Mouse (Mus musculus) myocyte (in vitro differentiated cells): ENCODE measurements at regions not wholly inside any gene's neighbourhood (a gene's known extent, or its start where the extent isn't known, plus 50 kb on each side); places are given as distances from the start of the nearest gene placed in this dataset.

ENCODE experiments used
- H3K27me3 ChIP-seq: one replicate; pipeline ENCODE4 v1.6.1; 2011; ENCODE audit not compliant: control insufficient read depth, insufficient read depth, insufficient read length
- H3K36me3 ChIP-seq: one replicate; pipeline ENCODE4 v1.6.1; 2011; ENCODE audit not compliant: control insufficient read depth, insufficient read depth
- H3K4me2 ChIP-seq: one replicate; pipeline ENCODE4 v1.6.1; 2011; ENCODE audit warnings: low read depth, control low read depth
- H3K4me3 ChIP-seq: one replicate; pipeline ENCODE4 v1.5.1; 2011; ENCODE audit warnings: mild to moderate bottlenecking, control low read depth, moderate library complexity
- H3K79me2 ChIP-seq: one replicate; pipeline ENCODE4 v1.6.1; 2011; ENCODE audit not compliant: control insufficient read depth, insufficient read depth
- H3ac ChIP-seq: one replicate; pipeline ENCODE4 v1.6.1; 2011; ENCODE audit not compliant: control insufficient read depth, insufficient read length
- CEBPB ChIP-seq: IDR thresholded peaks from 2 replicates; pipeline ENCODE4 v1.6.1; 2011; ENCODE audit warnings: mild to moderate bottlenecking, moderate library complexity; ENCODE audit not compliant: poor library complexity, insufficient read depth, severe bottlenecking
- E2F4 ChIP-seq: IDR thresholded peaks from one replicate; pipeline ENCODE4 v1.6.1; 2011; ENCODE audit warnings: mild to moderate bottlenecking, control low read depth, moderate library complexity; ENCODE audit not compliant: insufficient read depth
- MAX ChIP-seq: IDR thresholded peaks from one replicate; pipeline ENCODE4 v1.6.1; 2011; ENCODE audit warnings: low read depth, mild to moderate bottlenecking, control low read depth
- MYOD1 ChIP-seq, 3 experiments: IDR thresholded peaks; one replicate each; pipeline ENCODE4 v1.6.1; 2011; ENCODE audit warnings: control low read depth in 2 of 3, low read depth in 2 of 3, mild to moderate bottlenecking in 2 of 3, moderate library complexity in 1 of 3; ENCODE audit not compliant: insufficient read length in 2 of 3, control insufficient read depth in 1 of 3
- MYOG ChIP-seq, 3 experiments: IDR thresholded peaks; one replicate each; pipeline ENCODE4 v1.6.1; 2011; ENCODE audit warnings: control low read depth in 2 of 3, low read depth in 2 of 3, mild to moderate bottlenecking in 2 of 3; ENCODE audit not compliant: insufficient read length in 2 of 3, control insufficient read depth in 1 of 3, insufficient read depth in 1 of 3
- POLR2A ChIP-seq: IDR thresholded peaks from one replicate; pipeline ENCODE4 v1.6.1; 2011; ENCODE audit warnings: low read depth, mild to moderate bottlenecking, control low read depth, moderate library complexity; ENCODE audit not compliant: insufficient read length
- POLR2AphosphoS2 ChIP-seq: IDR thresholded peaks from one replicate; pipeline ENCODE4 v1.6.1; 2011; ENCODE audit warnings: low read depth, control low read depth; ENCODE audit not compliant: insufficient read length
- REST ChIP-seq: IDR thresholded peaks from one replicate; pipeline ENCODE4 v1.6.1; 2011; ENCODE audit warnings: mild to moderate bottlenecking, control low read depth, moderate library complexity; ENCODE audit not compliant: insufficient read depth, insufficient read length
- SRF ChIP-seq: IDR thresholded peaks from one replicate; pipeline ENCODE4 v1.6.1; 2011; ENCODE audit warnings: low read depth; ENCODE audit not compliant: control insufficient read depth, insufficient read length
- TCF12 ChIP-seq: IDR thresholded peaks from one replicate; pipeline ENCODE4 v1.6.1; 2011; ENCODE audit warnings: mild to moderate bottlenecking, control low read depth; ENCODE audit not compliant: poor library complexity, insufficient read depth, severe bottlenecking
- TCF3 ChIP-seq: IDR thresholded peaks from one replicate; pipeline ENCODE4 v1.6.1; 2011; ENCODE audit warnings: low read depth, control low read depth; ENCODE audit not compliant: insufficient read length
- USF1 ChIP-seq: IDR thresholded peaks from one replicate; pipeline ENCODE4 v1.6.1; 2011; ENCODE audit warnings: low read depth, mild to moderate bottlenecking, control low read depth, moderate library complexity

DNA sequence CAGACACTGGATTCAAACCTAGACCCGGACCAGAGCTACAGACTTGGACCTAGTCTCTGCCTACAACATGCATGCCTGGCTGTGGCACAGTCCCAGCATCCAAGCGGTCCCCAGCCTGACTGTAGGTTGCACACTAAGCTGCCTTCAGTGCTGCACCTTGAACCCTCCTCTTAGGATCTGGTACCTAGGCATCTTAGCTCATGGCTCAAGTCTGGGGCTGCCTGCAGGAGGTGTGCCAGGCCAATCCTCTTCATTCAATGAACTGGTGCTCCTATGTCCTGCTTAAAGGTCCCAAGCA, 73.4 kb upstream of the Ppara start:
- Histone ChIP-seq H3ac (no peak overlapping the region), H3K36me3 (no peaks in the 10 kb centered on the region), H3K27me3 (no peaks in the 10 kb centered on the region), H3K79me2 (peaks cover 100% of the 10 kb centered on the region), H3K4me3 (no peak overlapping the region), H3K4me2 (peak overlapping the region; percentile 13)
- TF ChIP-seq USF1 (no peak), POLR2A (no peak), REST (no peak), E2F4 (no peak), MYOG (IDR thresholded peaks at IDR 0.05; ENCODE audit: control insufficient read depth in 1 of 3, insufficient read depth in 1 of 3, insufficient read length in 2 of 3, low read depth in 2 of 3) (no peak), TCF12 (no peak), MAX (no peak), CEBPB (no peak), MYOD1 (IDR thresholded peaks at IDR 0.05; ENCODE audit: control insufficient read depth in 1 of 3, insufficient read length in 2 of 3, low read depth in 2 of 3) (no peak), SRF (no peak), POLR2AphosphoS2 (no peak), TCF3 (no peak)

- TF ChIP-seq TCF12 = no peak
- TF ChIP-seq E2F4 = no peak
- no peak for TF ChIP-seq USF1
- TF ChIP-seq POLR2AphosphoS2 = no peak
- no peak for TF ChIP-seq MYOG (IDR thresholded peaks at IDR 0.05; ENCODE audit: control insufficient read depth in 1 of 3, insufficient read depth in 1 of 3, insufficient read length in 2 of 3, low read depth in 2 of 3)
- no peak for TF ChIP-seq MAX
- no peak for TF ChIP-seq REST
- Histone ChIP-seq H3K36me3 (no peaks in the 10 kb centered on the region), H3K4me3 (no peak overlapping the region), H3ac (no peak overlapping the region), H3K79me2 (peaks cover 100% of the 10 kb centered on the region), H3K27me3 (no peaks in the 10 kb centered on the region), H3K4me2 (no peak overlapping the region)
Observed at GRCm38 (mm10) chr15:85661771-85662170, 73.0 kb upstream of the Ppara start.

DNA sequence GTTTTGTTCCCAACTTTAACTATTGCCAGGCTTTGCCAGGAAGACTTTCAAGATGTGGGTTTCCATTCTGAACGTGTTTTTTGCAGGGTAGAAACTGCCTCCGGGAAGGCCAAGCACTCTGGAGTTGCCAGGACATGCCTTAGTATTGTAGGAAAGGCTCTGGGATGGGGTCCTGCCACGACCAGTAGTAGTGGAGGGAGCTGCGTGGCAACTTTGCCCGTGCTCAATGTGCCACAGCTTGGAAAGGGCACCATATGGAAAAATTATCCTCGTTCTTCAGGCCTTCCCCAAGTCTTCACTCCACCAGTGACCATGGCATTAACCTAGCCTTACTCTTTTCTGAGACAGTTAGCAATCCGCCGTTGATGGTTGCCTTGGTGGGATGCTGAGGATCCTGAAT, 72.5 kb upstream of the Ppara start:
- Histone ChIP-seq H3K4me3 (no peak overlapping the region), H3K4me2 (peak overlapping the region; percentile 14), H3ac (no peak overlapping the region), H3K36me3 (no peaks in the 10 kb centered on the region), H3K79me2 (peaks cover 100% of the 10 kb centered on the region), H3K27me3 (no peaks in the 10 kb centered on the region)
- TF ChIP-seq USF1 = no peak
- TF ChIP-seq POLR2A = no peak
- TF ChIP-seq SRF = no peak
- no peak for TF ChIP-seq POLR2AphosphoS2
- TF ChIP-seq MYOD1 (IDR thresholded peaks at IDR 0.05; ENCODE audit: control insufficient read depth in 1 of 3, insufficient read length in 2 of 3, low read depth in 2 of 3) = no peak
- no peak for TF ChIP-seq MAX
- TF ChIP-seq E2F4 = no peak
- TF ChIP-seq REST = no peak

GRCm38 (mm10) chr15:85662673-85663072, 72.1 kb upstream of the Ppara start:
- H3K4me2 ChIP-seq = peak overlapping the region; percentile 98
- no peaks in the 10 kb centered on the region for H3K27me3 ChIP-seq
- no peak overlapping the region for H3ac ChIP-seq
- no peaks in the 10 kb centered on the region for H3K36me3 ChIP-seq
- H3K79me2 ChIP-seq = peaks cover 100% of the 10 kb centered on the region
- no peak for TF ChIP-seq SRF
- no peak for TF ChIP-seq CEBPB
- no peak for TF ChIP-seq REST
- TF ChIP-seq MYOG (IDR thresholded peaks at IDR 0.05; ENCODE audit: control insufficient read depth in 1 of 3, insufficient read depth in 1 of 3, insufficient read length in 2 of 3, low read depth in 2 of 3) = no peak
- no peak for TF ChIP-seq TCF3
- no peak for TF ChIP-seq MYOD1 (IDR thresholded peaks at IDR 0.05; ENCODE audit: control insufficient read depth in 1 of 3, insufficient read length in 2 of 3, low read depth in 2 of 3)
- H3K4me3 ChIP-seq = no peak overlapping the region

- no peaks in the 10 kb centered on the region for H3K36me3 ChIP-seq
- TF ChIP-seq POLR2A (peak; percentile 29), MYOG (IDR thresholded peaks at IDR 0.05; ENCODE audit: control insufficient read depth in 1 of 3, insufficient read depth in 1 of 3, insufficient read length in 2 of 3, low read depth in 2 of 3) (peak in 1 of 3 experiments; percentile 7), TCF3 (no peak)
- peaks cover 100% of the 10 kb centered on the region for H3K79me2 ChIP-seq
- H3ac ChIP-seq = peak overlapping the region; percentile 13
- peak overlapping the region; percentile 95 for H3K4me3 ChIP-seq
- H3K4me2 ChIP-seq = peak overlapping the region; percentile 98
- H3K27me3 ChIP-seq = no peaks in the 10 kb centered on the region
Observed at GRCm38 (mm10) chr15:85663757-85664431, 70.9 kb upstream of the Ppara start.
